Mouse (Mus musculus) forebrain, embryonic 11.5 days (tissue): ENCODE results near the gene Ajuba. TPM values are rescaled to one million over a fixed set of nuclear protein-coding genes. Genes with fewer than 3 reads are reported as not detected.

Experiments
- ATAC-seq: fragments of 200-750 bp; cut with Nextera tagmentation; replicated peaks from 2 replicates; pipeline ENCODE4 v1.8.0; 2017; ENCODE audit warnings: moderate TSS enrichment; ENCODE audit not compliant: low FRiP score
- DNase-seq: peaks from one replicate; pipeline ENCODE4 v3.0.0-alpha.2; 2017; ENCODE audit warnings: low spot score
- H3K27ac ChIP-seq: fragments of 300-500 bp; sonication (generic); 2 replicates; pipeline ENCODE4 v1.5.1; 2014; ENCODE audit warnings: low read depth, low read length
- H3K27me3 ChIP-seq: fragments of 300-500 bp; sonication (generic); 2 replicates; pipeline ENCODE4 v1.6.1; 2014; ENCODE audit warnings: mild to moderate bottlenecking, low read length, mixed read lengths; ENCODE audit not compliant: control insufficient read depth, insufficient read depth
- H3K36me3 ChIP-seq: fragments of 300-500 bp; sonication (generic); 2 replicates; pipeline ENCODE4 v1.6.1; 2014; ENCODE audit warnings: mild to moderate bottlenecking, low read length, moderate library complexity, mixed read lengths; ENCODE audit not compliant: control insufficient read depth, insufficient read depth
- H3K4me1 ChIP-seq: fragments of 300-500 bp; sonication (generic); replicated peaks from 2 replicates; pipeline ENCODE4 v1.6.1; 2014; ENCODE audit warnings: low read length, mixed read lengths; ENCODE audit not compliant: control insufficient read depth, insufficient read depth
- H3K4me2 ChIP-seq: fragments of 300-500 bp; sonication (generic); 2 replicates; pipeline ENCODE4 v1.6.1; 2014; ENCODE audit warnings: low read depth, mild to moderate bottlenecking, low read length, moderate library complexity, mixed read lengths; ENCODE audit not compliant: severe bottlenecking
- H3K4me3 ChIP-seq: fragments of 300-500 bp; sonication (generic); 2 replicates; pipeline ENCODE4 v1.5.1; 2014; ENCODE audit warnings: low read depth, low read length
- H3K9ac ChIP-seq: fragments of 300-500 bp; sonication (generic); 2 replicates; pipeline ENCODE4 v1.6.1; 2014; ENCODE audit warnings: low read length
- H3K9me3 ChIP-seq: fragments of 300-500 bp; sonication (generic); 2 replicates; pipeline ENCODE4 v1.6.1; 2016; ENCODE audit warnings: low read length, mixed read lengths; ENCODE audit not compliant: control insufficient read depth
- WGBS: fragments of 180-500 bp; shearing (Covaris S2); extraction: QIAGEN DNeasy Blood & Tissue Kit; methylation state at CpG from one replicate; pipeline ENCODE4 v1.1.7; 2014; 5-methylcytosine and 5-hydroxymethylcytosine counted together
- microRNA counts: library from miRNA; unstranded; fragments of <30 nt; microRNA quantifications from one replicate; lab custom pipeline; 2015
- microRNA-seq: library from miRNA; unstranded; fragments of <30 nt; microRNA quantifications from one replicate; pipeline ENCODE4, GENCODE M21; 2016; ENCODE audit not compliant: insufficient number of aligned reads
- polyA plus RNA-seq: library from polyadenylated mRNA; unstranded; fragments of >200 nt; fragmentation: Nextera tagmentation; extraction: Ambion mirVana; gene quantifications from 2 replicates; pipeline ENCODE4 v1.2.1, GENCODE M21; 2014

The Ajuba gene
- polyA plus RNA-seq, 1 experiment from 2014 or later = 59.7 TPM

GRCm38 (mm10) chr14:54540771-54541170 lies 36.6 kb downstream of the Ajuba start:
- Histone ChIP-seq H3K4me3 (no peak overlapping the region), H3K4me1 (no peaks in the 10 kb centered on the region), H3K9ac (no peak overlapping the region), H3K36me3 (peaks cover 3% of the 10 kb centered on the region), H3K4me2 (no peak overlapping the region), H3K9me3 (no peaks in the 10 kb centered on the region), H3K27me3 (no peaks in the 10 kb centered on the region), H3K27ac (no peak overlapping the region)
- 69% methylated on average over 11 of the region's 11 CpGs for WGBS
- no peak for ATAC-seq
- peak; percentile 41 for DNase-seq

DNA sequence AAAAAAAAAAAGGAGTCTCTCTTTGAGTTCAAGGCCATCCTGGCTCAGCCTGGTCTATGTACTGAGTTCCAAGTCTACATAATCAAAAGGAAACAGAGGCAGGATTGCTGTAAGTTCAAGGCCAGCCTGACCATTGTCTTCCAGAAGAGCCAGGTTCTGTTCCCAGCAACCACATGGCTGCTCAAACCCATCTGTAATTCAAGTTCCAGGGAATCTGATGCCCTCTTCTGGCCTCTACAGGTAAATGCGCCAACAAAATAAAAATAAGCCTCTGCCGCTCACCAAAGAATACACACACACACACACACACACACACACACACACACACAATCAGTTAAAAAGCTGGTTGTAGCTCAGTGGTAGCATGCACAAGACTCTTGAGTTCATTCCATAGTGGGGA lies 38.8 kb downstream of the Ajuba start:
- WGBS = 92% methylated on average over 2 of the region's 2 CpGs
- H3K27me3 ChIP-seq = no peaks in the 10 kb centered on the region
- H3K27ac ChIP-seq = no peak overlapping the region
- no peak for DNase-seq
- H3K9me3 ChIP-seq = no peaks in the 10 kb centered on the region
- peaks cover 3% of the 10 kb centered on the region for H3K36me3 ChIP-seq
- H3K4me3 ChIP-seq = no peak overlapping the region
- no peak overlapping the region for H3K4me2 ChIP-seq
- H3K4me1 ChIP-seq = no peaks in the 10 kb centered on the region
- H3K9ac ChIP-seq = no peak overlapping the region
- ATAC-seq = no peak

DNA sequence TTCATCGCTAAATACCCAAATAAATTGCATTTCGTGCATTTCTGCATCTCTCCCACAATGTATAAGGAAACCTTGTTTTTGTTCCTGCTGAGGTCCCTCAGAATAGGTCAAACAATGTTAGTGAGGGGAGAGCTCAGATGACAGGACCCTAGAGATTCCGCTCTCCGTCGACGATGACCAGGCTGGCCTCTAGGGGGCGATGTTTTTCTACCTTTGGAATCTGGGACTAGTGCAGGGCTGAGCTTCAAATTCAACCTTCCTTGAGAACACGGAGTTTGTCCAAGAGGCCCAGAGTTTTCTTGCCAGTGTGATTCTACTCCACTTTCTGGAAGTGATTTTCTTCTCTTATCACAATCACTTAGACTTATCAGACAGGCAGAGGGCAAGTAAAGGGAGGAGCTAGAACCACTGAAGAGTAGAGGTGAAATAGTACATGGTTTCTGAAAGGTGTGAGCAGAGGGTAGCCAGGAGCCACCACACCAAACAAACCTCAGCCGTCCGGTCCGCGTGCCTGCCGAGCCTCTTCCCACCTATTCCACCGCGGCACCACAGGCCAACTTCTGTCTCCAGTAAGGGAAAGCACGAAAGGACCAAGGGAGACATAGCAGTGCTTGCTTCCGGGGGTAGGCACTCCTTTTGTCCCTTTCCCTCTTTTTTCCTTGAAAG lies 48.8 kb downstream of the Ajuba start:
- DNase-seq (peak; percentile 94), ATAC-seq (peak; percentile 77)
- no peaks in the 10 kb centered on the region for H3K36me3 ChIP-seq
- H3K27ac ChIP-seq = no peak overlapping the region
- 11% methylated on average over 17 of the region's 17 CpGs for WGBS
- H3K4me2 ChIP-seq = peak overlapping the region; percentile 6; the same call in 1 of the 2 replicates
- H3K27me3 ChIP-seq = no peaks in the 10 kb centered on the region
- no peak overlapping the region for H3K4me3 ChIP-seq
- no peak overlapping the region; the same call in 1 of the 2 replicates for H3K9ac ChIP-seq
- H3K4me1 ChIP-seq = peaks cover 3% of the 10 kb centered on the region; the same call in 1 of the 2 replicates
- no peaks in the 10 kb centered on the region for H3K9me3 ChIP-seq

DNA sequence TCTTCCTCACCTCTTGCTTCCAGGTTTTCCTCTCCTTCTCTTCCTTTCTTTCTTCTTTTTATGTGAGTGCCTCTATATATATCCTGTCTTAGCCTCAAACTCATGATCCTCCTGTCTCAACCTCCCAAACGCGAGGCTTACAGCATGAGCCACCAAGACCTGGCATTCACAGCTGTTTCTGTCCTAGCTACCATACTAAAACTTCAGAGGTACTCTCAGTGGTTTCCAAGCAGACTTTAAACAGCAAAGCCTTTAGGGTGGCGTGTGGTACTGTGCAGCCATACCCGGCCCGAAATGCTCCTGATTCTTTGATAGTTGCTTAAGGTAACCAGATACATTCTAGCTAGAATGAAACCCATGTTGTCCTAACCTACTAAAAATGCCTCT lies 49.4 kb downstream of the Ajuba start:
- no peak overlapping the region for H3K4me3 ChIP-seq
- no peaks in the 10 kb centered on the region for H3K27me3 ChIP-seq
- ATAC-seq = no peak
- H3K27ac ChIP-seq = no peak overlapping the region
- DNase-seq = no peak
- 19% methylated on average over 5 of the region's 5 CpGs for WGBS
- H3K9ac ChIP-seq = peak overlapping the region; percentile 66; the same call in 1 of the 2 replicates
- no peaks in the 10 kb centered on the region for H3K36me3 ChIP-seq
- H3K4me1 ChIP-seq = peaks cover 3% of the 10 kb centered on the region; the same call in 1 of the 2 replicates
- H3K9me3 ChIP-seq = no peaks in the 10 kb centered on the region
- H3K4me2 ChIP-seq = peak overlapping the region; percentile 56; the same call in 1 of the 2 replicates

DNA sequence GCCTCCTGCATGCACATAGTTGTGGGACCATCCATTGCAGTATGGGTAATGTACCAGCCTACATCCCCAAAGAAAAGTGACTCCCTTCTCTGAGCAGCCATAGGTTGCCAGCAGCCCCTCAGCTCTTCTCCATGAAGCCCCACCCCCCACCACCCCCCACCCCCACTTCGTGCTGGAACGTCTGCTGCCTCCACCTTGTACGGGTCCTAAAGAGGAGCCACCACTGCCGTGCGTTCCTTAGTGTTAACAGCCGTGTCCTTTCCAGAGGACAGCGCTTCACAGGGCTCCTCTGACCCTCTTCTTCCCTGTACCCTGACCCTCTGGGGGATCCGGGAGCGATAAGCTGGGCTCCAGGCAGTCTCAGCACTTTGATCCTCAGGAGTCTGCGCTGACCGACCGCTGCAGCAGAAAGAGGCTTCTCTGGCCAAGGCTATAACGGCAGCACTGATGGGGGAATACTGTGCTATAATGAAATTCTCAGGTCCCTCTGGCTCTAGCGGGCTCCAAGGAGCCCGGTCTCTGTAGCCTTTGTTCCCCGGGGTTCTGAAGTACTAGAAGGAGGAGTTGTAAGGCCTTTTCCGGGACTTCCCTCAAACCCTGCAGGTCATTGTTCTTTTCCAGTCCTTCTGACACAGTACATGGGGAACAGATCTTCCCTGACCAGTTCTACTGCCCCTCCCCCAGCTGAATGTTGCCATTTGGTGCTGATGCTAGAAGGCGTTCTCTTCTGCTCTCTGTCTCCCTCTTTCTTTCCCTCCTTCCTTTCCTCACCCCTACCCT lies 49.9 kb downstream of the Ajuba start:
- Histone ChIP-seq H3K4me3 (peak overlapping the region; percentile 29), H3K36me3 (no peaks in the 10 kb centered on the region), H3K27ac (peak overlapping the region; percentile 7; the same call in 1 of the 2 replicates), H3K27me3 (no peaks in the 10 kb centered on the region), H3K9me3 (no peaks in the 10 kb centered on the region), H3K9ac (peak overlapping the region; percentile 66), H3K4me2 (peak overlapping the region; percentile 56), H3K4me1 (peaks cover 3% of the 10 kb centered on the region; the same call in 1 of the 2 replicates)
- ATAC-seq = peak; percentile 75
- peak; percentile 60 for DNase-seq
- 1% methylated on average over 18 of the region's 18 CpGs for WGBS

GRCm38 (mm10) chr14:54523600-54523999 lies 53.8 kb downstream of the Ajuba start:
- no peaks in the 10 kb centered on the region for H3K9me3 ChIP-seq
- no peak overlapping the region for H3K27ac ChIP-seq
- H3K27me3 ChIP-seq = no peaks in the 10 kb centered on the region
- 29% methylated on average over 6 of the region's 6 CpGs for WGBS
- peaks cover 5% of the 10 kb centered on the region; the same call in 1 of the 2 replicates for H3K4me1 ChIP-seq
- H3K4me2 ChIP-seq = no peak overlapping the region
- ATAC-seq (no peak), DNase-seq (no peak)
- H3K4me3 ChIP-seq = no peak overlapping the region
- H3K9ac ChIP-seq = no peak overlapping the region
- H3K36me3 ChIP-seq = no peaks in the 10 kb centered on the region

MicroRNAs encoded within 50 kb of the gene (microRNA counts, 519-probe panel; counts per million panel counts)
- 31.2 counts per million for microRNA mmu-miR-686 (lab: Ali Mortazavi, UCI)

Small RNA genes within 50 kb of the gene (microRNA-seq; reads per million reads assigned to microRNA genes)
- gene Mir686 = not detected

Other genes with a start within 250 kb of the Ajuba start
- 56.7 and 58.3 TPM in 2 replicates for gene Oxa1l, start 216.7 kb downstream of the Ajuba start, polyA plus RNA-seq
- gene Slc7a7, start 159.8 kb downstream of the Ajuba start, polyA plus RNA-seq = 4.5 and 5.0 TPM in 2 replicates
- gene Mrpl52, start 150.6 kb downstream of the Ajuba start, polyA plus RNA-seq = 220 and 221 TPM in 2 replicates
- 70.7 and 71.6 TPM in 2 replicates for gene Mmp14, start 145.9 kb downstream of the Ajuba start, polyA plus RNA-seq
- 28.8 and 29.9 TPM in 2 replicates for gene Lrp10, start 113.4 kb downstream of the Ajuba start, polyA plus RNA-seq
- 18.8 and 19.8 TPM in 2 replicates for gene Rem2, start 101.5 kb downstream of the Ajuba start, polyA plus RNA-seq
- gene Prmt5, start 60.0 kb downstream of the Ajuba start, polyA plus RNA-seq = 142 and 151 TPM in 2 replicates
- gene Haus4, start 22.9 kb downstream of the Ajuba start, polyA plus RNA-seq = 50.6 and 55.5 TPM in 2 replicates
- gene 4931414P19Rik, start 28.4 kb upstream of the Ajuba start, polyA plus RNA-seq = 9.6 and 9.9 TPM in 2 replicates
- 414 and 455 TPM in 2 replicates for gene Psmb5, start 40.5 kb upstream of the Ajuba start, polyA plus RNA-seq
- 0.05 TPM in 1 of 2 replicates, not detected in the other for gene Psmb11, start 43.9 kb upstream of the Ajuba start, polyA plus RNA-seq
- gene Gm17606, start 63.4 kb upstream of the Ajuba start, polyA plus RNA-seq = not detected in 2 replicates
- gene Cdh24, start 63.8 kb upstream of the Ajuba start, polyA plus RNA-seq = 10.5 and 12.3 TPM in 2 replicates
- gene 1700123O20Rik, start 108.7 kb upstream of the Ajuba start, polyA plus RNA-seq = 89.9 and 94.4 TPM in 2 replicates
- 150 and 160 TPM in 2 replicates for gene Acin1, start 109.4 kb upstream of the Ajuba start, polyA plus RNA-seq
- 0.17 and 0.23 TPM in 2 replicates for gene Gm29776, start 121.3 kb upstream of the Ajuba start, polyA plus RNA-seq
- not detected in 2 replicates for gene Cebpe, start 134.6 kb upstream of the Ajuba start, polyA plus RNA-seq
- 1.5 and 2.1 TPM in 2 replicates for gene Slc7a8, start 204.4 kb upstream of the Ajuba start, polyA plus RNA-seq
- gene Rnf212b, start 236.6 kb upstream of the Ajuba start, polyA plus RNA-seq = not detected in 2 replicates